Mouse (Mus musculus): Measurements from ENCODE around the gene Stx5a. TPM values are rescaled to one million over a fixed set of nuclear protein-coding genes. Genes with fewer than 3 reads are reported as not detected.

The Stx5a gene
- polyA plus RNA-seq, 1 experiment, result 52.8 TPM

DNA sequence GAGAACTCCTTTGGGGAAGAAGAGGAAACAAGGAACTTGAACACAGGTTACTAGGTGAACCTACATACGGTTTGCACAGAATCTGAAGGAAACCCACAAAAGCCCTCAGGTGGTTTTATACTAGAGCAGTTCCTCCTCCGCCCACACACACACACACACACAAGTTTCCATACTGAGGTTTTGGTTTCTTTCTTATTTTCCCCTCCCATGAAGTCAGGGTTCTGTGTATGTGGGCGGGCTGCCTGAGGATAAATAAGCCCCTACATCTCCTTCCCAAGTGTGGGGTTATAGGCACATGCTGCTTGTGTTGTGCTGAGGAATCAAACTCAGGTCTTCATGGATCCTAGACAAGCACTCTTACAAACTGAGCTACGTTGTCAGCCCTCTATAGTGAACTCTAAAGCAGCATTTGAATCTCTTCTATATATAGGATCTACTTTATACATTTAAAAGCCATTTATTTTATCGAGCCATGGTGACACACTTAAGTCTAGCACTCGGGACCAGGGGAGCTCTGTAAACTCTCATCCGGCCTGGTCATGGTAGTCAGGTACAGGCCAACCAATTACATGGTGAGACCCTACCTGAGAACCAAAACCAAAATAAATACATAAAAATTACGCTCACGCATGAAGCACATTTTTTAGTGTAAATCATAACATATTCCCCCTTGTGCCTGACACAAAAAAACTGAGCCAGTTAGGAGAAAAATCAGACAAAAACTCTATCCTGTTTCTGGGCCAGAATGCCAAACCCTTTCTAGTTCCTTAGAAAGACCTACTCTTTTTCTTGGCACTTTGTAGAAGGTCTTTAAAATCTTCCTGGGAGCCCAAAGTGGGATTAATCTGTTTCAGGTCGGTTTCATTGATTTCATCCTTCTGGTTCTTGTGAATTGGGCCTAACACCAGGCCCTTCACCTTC, 29.0 kb upstream of the Stx5a start:
- H3K4me3 ChIP-seq (ENCODE audit: extremely low read depth, insufficient read depth, insufficient read length), result peak overlapping the region; percentile 92
- 21% methylated on average over 10 of the region's 10 CpGs for WGBS
- no peaks in the 10 kb centered on the region for H3K27me3 ChIP-seq (ENCODE audit: control insufficient read depth, insufficient read depth, low read length)
- H3K36me3 ChIP-seq (ENCODE audit: control insufficient read depth, insufficient read depth, low read length), result peaks cover 32% of the 10 kb centered on the region
- DNase-seq (ENCODE audit: low read depth in 1 of 2, low spot score in 2 of 2), result peak; percentile 64 to 86
- peak overlapping the region; percentile 89 for H3K27ac ChIP-seq (ENCODE audit: insufficient read depth, low read length)
- TF ChIP-seq CTCF (IDR thresholded peaks at IDR 0.05; ENCODE audit: extremely low read depth, insufficient read depth, insufficient read length, insufficient replicate concordance), result no peak
- no peak for TF ChIP-seq POLR2A (IDR thresholded peaks at IDR 0.05; ENCODE audit: low read depth, low read length)
- peaks cover 6% of the 10 kb centered on the region; the same call in 1 of the 2 replicates for H3K4me1 ChIP-seq (ENCODE audit: control insufficient read depth, insufficient read depth, insufficient read length)

- under 1% methylated on average over 13 of the region's 13 CpGs for WGBS
- peaks cover 28% of the 10 kb centered on the region for H3K36me3 ChIP-seq (ENCODE audit: control insufficient read depth, insufficient read depth, low read length)
- no peaks in the 10 kb centered on the region for H3K27me3 ChIP-seq (ENCODE audit: control insufficient read depth, insufficient read depth, low read length)
- H3K4me1 ChIP-seq (ENCODE audit: control insufficient read depth, insufficient read depth, insufficient read length), result peaks cover 6% of the 10 kb centered on the region; the same call in 1 of the 2 replicates
- no peak for TF ChIP-seq CTCF (IDR thresholded peaks at IDR 0.05; ENCODE audit: extremely low read depth, insufficient read depth, insufficient read length, insufficient replicate concordance)
- peak overlapping the region; percentile 89 for H3K27ac ChIP-seq (ENCODE audit: insufficient read depth, low read length)
- H3K4me3 ChIP-seq (ENCODE audit: extremely low read depth, insufficient read depth, insufficient read length), result peak overlapping the region; percentile 92
- DNase-seq (ENCODE audit: low read depth in 1 of 2, low spot score in 2 of 2), result peak; percentile 44 to 73
Observed at GRCm38 (mm10) chr19:8712870-8713305, 28.3 kb upstream of the Stx5a start.

DNA sequence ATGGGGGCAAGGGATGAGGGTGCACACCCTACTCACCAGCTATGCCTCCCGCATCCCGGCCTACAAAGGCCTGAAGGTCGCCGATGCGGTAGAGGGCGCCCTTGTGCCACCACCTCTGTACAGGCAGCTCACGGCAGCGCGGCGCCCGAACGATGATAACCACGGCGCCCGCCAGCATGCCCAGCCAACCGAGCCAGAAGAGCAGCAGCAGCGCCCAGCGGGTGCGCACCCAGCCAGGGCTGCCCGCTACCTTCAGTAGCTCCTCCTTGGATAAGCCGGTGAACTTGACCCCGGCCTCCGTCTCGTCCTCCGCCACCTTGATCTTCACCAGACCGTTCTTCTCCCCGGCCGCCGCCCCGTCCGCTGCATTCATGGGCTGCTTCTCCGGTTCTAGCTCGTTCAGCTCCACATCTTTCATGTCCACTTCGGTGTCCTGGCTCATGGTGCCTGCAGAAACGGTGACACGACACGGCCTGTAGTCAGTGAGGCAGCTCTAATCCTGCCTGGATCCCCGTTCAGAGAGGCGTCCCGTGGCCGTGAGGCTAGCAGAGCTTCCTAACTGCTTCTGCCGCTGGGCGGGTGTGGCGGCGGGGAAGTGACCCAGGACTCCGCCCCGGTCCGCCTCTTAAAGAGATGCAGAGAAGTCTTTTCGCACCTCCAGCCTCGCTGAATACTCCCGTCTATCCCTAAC, 27.8 kb upstream of the Stx5a start:
- Histone ChIP-seq H3K36me3 (ENCODE audit: control insufficient read depth, insufficient read depth, low read length) (peaks cover 23% of the 10 kb centered on the region), H3K27me3 (ENCODE audit: control insufficient read depth, insufficient read depth, low read length) (no peaks in the 10 kb centered on the region), H3K4me3 (ENCODE audit: extremely low read depth, insufficient read depth, insufficient read length) (peak overlapping the region; percentile 92), H3K4me1 (ENCODE audit: control insufficient read depth, insufficient read depth, insufficient read length) (peaks cover 6% of the 10 kb centered on the region; the same call in 1 of the 2 replicates), H3K27ac (ENCODE audit: insufficient read depth, low read length) (peak overlapping the region; percentile 89)
- under 1% methylated on average over 51 of the region's 51 CpGs for WGBS
- DNase-seq (ENCODE audit: low read depth in 1 of 2, low spot score in 2 of 2), result peak; percentile 77 to 96
- TF ChIP-seq CTCF (IDR thresholded peaks at IDR 0.05; ENCODE audit: extremely low read depth, insufficient read depth, insufficient read length, insufficient replicate concordance) (peak; percentile 75; the same call in 1 of the 2 replicates), POLR2A (IDR thresholded peaks at IDR 0.05; ENCODE audit: low read depth, low read length) (peak; percentile 98)

GRCm38 (mm10) chr19:8713997-8714652, 27.1 kb upstream of the Stx5a start:
- H3K27me3 ChIP-seq (ENCODE audit: control insufficient read depth, insufficient read depth, low read length), result no peaks in the 10 kb centered on the region
- peak overlapping the region; percentile 92 for H3K4me3 ChIP-seq (ENCODE audit: extremely low read depth, insufficient read depth, insufficient read length)
- peaks cover 17% of the 10 kb centered on the region for H3K36me3 ChIP-seq (ENCODE audit: control insufficient read depth, insufficient read depth, low read length)
- TF ChIP-seq CTCF (IDR thresholded peaks at IDR 0.05; ENCODE audit: extremely low read depth, insufficient read depth, insufficient read length, insufficient replicate concordance) (no peak), POLR2A (IDR thresholded peaks at IDR 0.05; ENCODE audit: low read depth, low read length) (no peak)
- 11% methylated on average over 13 of the region's 13 CpGs for WGBS
- peak overlapping the region; percentile 89 for H3K27ac ChIP-seq (ENCODE audit: insufficient read depth, low read length)
- H3K4me1 ChIP-seq (ENCODE audit: control insufficient read depth, insufficient read depth, insufficient read length), result peaks cover 6% of the 10 kb centered on the region; the same call in 1 of the 2 replicates
- no peak for DNase-seq (ENCODE audit: low read depth in 1 of 2, low spot score in 2 of 2)

DNA sequence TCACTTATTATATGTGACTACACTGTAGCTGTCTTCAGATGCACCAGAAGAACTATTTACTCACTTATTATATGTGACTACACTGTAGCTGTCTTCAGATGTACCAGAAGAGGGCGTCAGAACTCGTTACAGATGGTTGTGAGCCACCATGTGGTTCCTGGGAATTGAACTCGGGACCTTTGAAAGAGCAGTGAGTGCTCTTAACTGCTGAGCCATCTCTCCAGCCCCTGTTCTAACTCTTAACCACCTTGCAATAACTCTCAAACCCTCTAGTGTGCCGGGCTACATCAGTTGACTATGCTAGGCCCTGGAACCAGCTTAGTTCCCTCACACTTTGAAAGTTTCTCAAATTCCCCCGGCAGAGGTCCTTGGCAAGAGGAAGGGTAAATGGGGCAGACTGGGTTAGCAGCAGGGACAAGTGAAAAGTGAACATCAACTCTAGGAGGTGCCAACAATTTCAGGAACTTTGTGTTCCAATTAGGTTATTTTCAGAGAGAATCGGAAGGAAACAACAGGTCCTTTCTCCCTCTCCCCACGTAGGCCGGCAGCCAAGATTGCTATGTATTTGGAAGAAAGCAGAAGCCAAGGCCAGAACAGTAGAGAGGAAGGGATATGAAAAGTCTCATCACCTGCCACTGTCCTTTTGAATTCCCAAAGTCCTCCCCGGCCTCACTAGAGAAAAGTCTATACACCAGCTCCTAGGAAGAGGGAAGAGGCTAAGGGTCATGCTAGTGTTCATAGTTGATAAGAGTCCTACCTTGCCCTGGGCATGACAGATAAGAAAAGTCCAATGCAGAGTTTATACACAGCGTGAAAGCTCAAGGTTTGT, 26.3 kb upstream of the Stx5a start:
- Histone ChIP-seq H3K36me3 (ENCODE audit: control insufficient read depth, insufficient read depth, low read length) (peaks cover 10% of the 10 kb centered on the region), H3K4me1 (ENCODE audit: control insufficient read depth, insufficient read depth, insufficient read length) (peaks cover 6% of the 10 kb centered on the region; the same call in 1 of the 2 replicates), H3K27ac (ENCODE audit: insufficient read depth, low read length) (no peak overlapping the region), H3K27me3 (ENCODE audit: control insufficient read depth, insufficient read depth, low read length) (no peaks in the 10 kb centered on the region), H3K4me3 (ENCODE audit: extremely low read depth, insufficient read depth, insufficient read length) (no peak overlapping the region)
- no peak for DNase-seq (ENCODE audit: low read depth in 1 of 2, low spot score in 2 of 2)
- WGBS, result 77% methylated on average over 10 of the region's 10 CpGs
- TF ChIP-seq POLR2A (IDR thresholded peaks at IDR 0.05; ENCODE audit: low read depth, low read length) (no peak), CTCF (IDR thresholded peaks at IDR 0.05; ENCODE audit: extremely low read depth, insufficient read depth, insufficient read length, insufficient replicate concordance) (no peak)

Data from spleen, adult 2 months (tissue).